Mouse (Mus musculus) kidney, adult 10 weeks (tissue): ENCODE data around the gene Gm3558. TPM values are rescaled to one million over a fixed set of nuclear protein-coding genes. Genes with fewer than 3 reads are reported as not detected.

Source experiments
- polyA plus RNA-seq: library from polyadenylated mRNA; stranded (reverse); fragments of 350-450 nt; fragmentation: Illumina TruSeq; extraction: RNeasy Lipid Tissue Mini Kit (QIAGEN cat#74804); gene quantifications from one replicate; pipeline ENCODE4 v1.2.3, GENCODE M21; 2014; ENCODE audit warnings: low read depth, low replicate concordance

The Gm3558 gene
- polyA plus RNA-seq, result 0.28 TPM

GRCm38 (mm10) chr14:7568382-7568781 lies at the start of gene Gm3558:
Gene Gm3558 (minus strand): TSS chr14:7568566.

GRCm38 (mm10) chr14:7595492-7595891 lies 27.1 kb upstream of the Gm3558 start, which contains the start of gene Gm10338:
Gene Gm10338 (minus strand): TSS chr14:7595592.

Other genes with a start within 250 kb of the Gm3558 start
- gene Gm5797, start 236.2 kb downstream of the Gm3558 start, polyA plus RNA-seq, result not detected
- not detected for gene Gm8374, start 203.4 kb downstream of the Gm3558 start, polyA plus RNA-seq
- not detected for gene Gm3755, start 117.6 kb downstream of the Gm3558 start, polyA plus RNA-seq
- gene Gm3752, start 84.8 kb downstream of the Gm3558 start, polyA plus RNA-seq, result not detected
- not detected for gene Gm10338, start 27.0 kb upstream of the Gm3558 start, polyA plus RNA-seq
- not detected for gene Gm10128, start 75.4 kb upstream of the Gm3558 start, polyA plus RNA-seq
- not detected for gene Gm26661, start 223.0 kb upstream of the Gm3558 start, polyA plus RNA-seq
- 6.3 TPM for gene Flnb, start 249.4 kb upstream of the Gm3558 start, polyA plus RNA-seq